Mouse (Mus musculus): ENCODE measurements at regions not wholly inside any gene's neighbourhood (a gene's known extent, or its start where the extent isn't known, plus 50 kb on each side); places are given as distances from the start of the nearest gene placed in this dataset.

- TF ChIP-seq CTCF (IDR thresholded peaks at IDR 0.05; ENCODE audit: borderline replicate concordance, extremely low read depth, insufficient read depth, insufficient read length) (no peak), POLR2A (IDR thresholded peaks at IDR 0.05; ENCODE audit: borderline replicate concordance, extremely low read depth, insufficient read depth, insufficient read length, poor library complexity, severe bottlenecking) (no peak)
Measured at GRCm38 (mm10) chr2:160504394-160504657, 137.5 kb upstream of the Mafb start.
